Mouse (Mus musculus) cortical plate, adult 2 months (tissue): ENCODE measurements around the gene Tardbp.

Experiments used
- CTCF ChIP-seq: fragments of 200-500 bp; IDR thresholded peaks from 2 replicates; pipeline ENCODE4 v1.5.1; 2011; ENCODE audit warnings: mild to moderate bottlenecking, control low read depth, low read length; ENCODE audit not compliant: insufficient read depth; ENCODE audit errors: extremely low read depth
- POLR2A ChIP-seq: fragments of 200-500 bp; IDR thresholded peaks from 2 replicates; pipeline ENCODE4 v1.6.1; 2011; ENCODE audit warnings: mild to moderate bottlenecking, low read length, control low read depth; ENCODE audit not compliant: insufficient read depth; ENCODE audit errors: extremely low read depth

GRCm38 (mm10) chr4:148632013-148632692 lies 5.3 kb upstream of the Tardbp start:
- TF ChIP-seq POLR2A: no peak
- TF ChIP-seq CTCF: no peak
